Mouse (Mus musculus) ovary, adult 18-20 months (tissue): ENCODE measurements at regions not wholly inside any gene's neighbourhood (a gene's known extent, or its start where the extent isn't known, plus 50 kb on each side); places are given as distances from the start of the nearest gene placed in this dataset.

Experiments used
- DNase-seq: peaks from one replicate; pipeline ENCODE4 v3.0.0; 2022; ENCODE audit warnings: low spot score, mixed read lengths

GRCm38 (mm10) chr10:21724999-21725398 is 132.1 kb downstream of the 1700020N01Rik start:
- no peak for DNase-seq

DNA sequence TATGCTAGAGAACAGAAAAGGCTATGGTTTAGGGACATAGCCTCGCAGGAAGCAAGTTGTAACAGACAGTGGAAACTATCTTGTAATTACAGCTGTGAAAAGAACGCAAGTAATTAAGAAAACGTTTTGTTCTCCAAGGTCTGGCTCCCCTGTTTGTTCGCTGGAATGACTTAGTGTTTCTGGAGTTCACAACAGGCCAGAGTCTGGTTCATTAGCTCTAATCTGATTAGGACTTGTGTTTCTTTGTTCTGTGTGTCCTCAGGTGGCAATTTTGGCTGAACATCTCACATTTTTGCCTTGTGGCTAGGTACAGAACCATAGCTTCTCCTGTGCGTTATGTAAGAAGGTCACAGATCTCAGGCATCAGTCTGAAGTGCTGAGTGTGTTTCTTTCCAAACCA is 141.7 kb upstream of the Sgk1 start:
- DNase-seq: no peak

GRCm38 (mm10) chr10:21741575-21741974 is 140.4 kb upstream of the Sgk1 start:
- no peak for DNase-seq

DNA sequence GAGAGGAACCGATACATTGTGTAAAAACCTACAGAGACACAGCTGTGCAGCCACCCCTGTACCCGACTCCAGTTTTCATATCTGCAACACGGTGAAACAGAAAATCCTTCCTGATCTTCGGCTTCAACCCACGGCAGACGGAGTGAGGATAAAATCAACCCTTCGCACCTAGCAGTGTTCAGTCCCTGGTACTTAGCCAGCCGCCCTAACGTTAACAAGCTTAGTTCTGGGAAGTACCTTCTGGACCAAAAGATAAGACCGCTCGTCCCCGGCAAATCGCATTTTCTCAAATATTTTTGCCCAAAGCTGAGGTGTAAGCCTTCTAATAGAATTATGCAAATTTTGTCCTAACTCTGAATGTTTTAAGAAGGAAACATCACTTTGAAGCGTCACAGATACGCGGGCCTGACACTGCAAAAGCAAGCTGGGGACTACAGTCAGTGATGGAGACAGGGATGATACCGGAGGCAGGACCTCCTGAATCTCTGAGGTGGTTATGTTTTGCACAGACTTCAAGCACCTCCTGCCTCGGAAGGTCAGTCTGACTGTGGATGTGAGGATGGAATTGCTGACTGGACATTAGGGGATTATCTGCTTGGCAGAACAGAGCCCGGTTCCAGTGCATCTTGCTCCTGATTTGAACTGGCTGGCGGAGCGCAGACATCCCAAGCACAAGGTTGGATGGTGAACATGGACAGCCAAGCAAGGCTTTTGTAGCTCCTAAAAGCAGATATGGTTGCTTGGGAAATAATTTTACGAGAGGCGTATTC is 139.8 kb upstream of the Sgk1 start:
- no peak for DNase-seq

DNA sequence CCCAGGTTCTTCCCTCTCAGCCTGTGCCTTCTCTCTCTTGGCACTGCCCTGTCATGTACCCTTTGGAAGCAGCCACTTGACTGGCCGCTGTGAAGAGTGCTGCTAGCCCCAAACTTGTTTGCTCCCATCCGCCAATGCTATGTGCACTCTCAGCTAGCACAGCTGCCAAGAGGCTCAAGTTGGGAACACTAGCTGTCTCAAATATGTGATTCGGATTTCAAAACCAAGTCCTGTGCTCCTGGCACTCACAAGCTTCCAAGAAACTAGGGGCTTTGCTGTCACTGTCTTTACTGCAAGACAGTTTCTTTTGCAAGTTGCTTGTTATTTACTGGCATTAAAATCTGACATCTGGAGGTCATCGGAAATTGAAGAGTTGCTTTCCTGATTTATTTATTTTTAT is 138.6 kb upstream of the Sgk1 start:
- no peak for DNase-seq

DNA sequence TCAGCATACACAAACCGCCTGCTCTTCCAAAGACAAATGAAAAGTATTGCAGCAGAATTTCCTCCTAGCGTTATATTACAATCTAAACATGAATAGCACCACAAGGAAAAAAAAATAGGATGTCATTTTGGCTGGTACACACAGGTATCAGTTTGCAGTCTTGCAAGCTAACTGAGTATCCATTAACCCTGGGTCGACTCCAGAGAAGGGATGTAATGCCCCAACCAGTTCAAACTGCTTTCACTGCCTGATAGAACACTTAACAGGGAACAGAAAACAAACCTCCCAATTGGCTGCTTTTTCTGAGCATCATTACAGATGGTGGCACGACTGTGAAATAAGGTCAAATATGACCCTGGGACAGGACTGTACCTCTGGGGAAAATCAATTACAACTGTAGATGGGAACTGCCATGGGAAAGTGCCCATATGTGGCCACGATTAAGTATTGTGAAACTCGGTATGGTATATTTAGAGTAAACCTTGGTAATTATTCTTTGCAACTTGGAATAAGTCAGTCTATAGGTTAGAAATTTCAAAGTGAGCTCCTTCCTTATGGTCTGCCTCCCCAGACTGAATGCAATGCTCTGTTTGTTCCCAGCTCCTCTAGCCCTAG is 137.5 kb upstream of the Sgk1 start:
- DNase-seq: no peak

GRCm38 (mm10) chr10:21745940-21746487 is 136.0 kb upstream of the Sgk1 start:
- DNase-seq: no peak

GRCm38 (mm10) chr10:21746713-21747112 is 135.3 kb upstream of the Sgk1 start:
- no peak for DNase-seq

- DNase-seq: no peak
Observed at GRCm38 (mm10) chr10:21751326-21751725, 130.7 kb upstream of the Sgk1 start.

GRCm38 (mm10) chr10:21752392-21752791 is 129.6 kb upstream of the Sgk1 start:
- no peak for DNase-seq

DNA sequence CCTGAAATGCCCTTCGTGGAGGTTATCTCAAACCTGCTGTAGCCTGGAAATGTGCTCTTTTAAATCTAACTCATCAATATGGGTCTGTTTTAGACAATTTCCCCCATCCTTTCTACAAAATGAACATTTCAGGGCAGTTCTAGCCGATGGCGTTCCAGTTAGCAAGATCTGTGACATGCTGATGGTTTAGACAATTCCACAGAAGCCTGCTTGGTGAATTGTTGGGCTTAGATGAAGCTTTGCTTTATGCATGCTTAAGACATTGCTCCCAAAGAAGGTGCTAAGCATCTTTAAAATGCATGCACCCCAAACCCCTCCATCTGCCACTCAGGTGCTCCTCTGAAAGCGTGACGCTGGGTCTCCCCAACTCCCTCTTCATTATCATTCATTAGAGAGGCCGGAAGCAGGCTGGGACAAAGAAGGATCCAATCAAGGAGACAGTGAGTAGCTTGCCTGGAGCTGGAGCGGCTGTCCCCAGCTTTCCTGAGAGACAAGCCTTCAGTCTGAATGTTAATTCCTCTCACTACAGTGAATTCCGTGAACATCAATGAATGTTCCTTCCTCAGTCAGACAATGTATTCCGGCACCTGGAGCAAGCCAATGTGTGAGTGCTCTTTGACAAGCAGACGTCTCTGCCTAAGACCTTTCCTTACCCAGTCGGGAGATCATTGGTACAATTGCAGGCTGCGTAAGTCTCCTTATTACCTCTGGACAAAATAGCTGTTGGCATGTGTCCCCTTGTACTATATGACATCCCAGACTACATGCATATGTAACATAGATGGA is 127.0 kb upstream of the Sgk1 start:
- no peak for DNase-seq

DNA sequence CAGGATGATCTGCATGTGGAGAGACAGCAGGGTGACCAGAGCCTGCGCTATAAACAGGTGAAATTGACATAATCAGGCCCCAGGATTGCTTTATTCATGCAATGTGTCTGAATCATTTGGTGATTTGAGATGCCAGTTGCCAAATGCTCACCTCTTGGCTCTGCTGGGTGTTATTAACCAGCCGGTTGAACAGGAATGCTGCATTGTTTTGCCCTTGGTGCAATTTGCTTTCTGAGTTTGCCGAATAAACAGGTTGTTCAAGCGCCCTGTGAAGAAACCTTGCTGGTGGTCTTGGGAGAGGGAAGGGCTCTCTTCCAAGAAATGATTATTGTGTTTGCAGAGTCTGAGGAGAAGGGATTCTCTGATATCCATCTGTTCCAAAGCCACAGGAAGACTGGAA is 126.3 kb upstream of the Sgk1 start:
- no peak for DNase-seq

DNA sequence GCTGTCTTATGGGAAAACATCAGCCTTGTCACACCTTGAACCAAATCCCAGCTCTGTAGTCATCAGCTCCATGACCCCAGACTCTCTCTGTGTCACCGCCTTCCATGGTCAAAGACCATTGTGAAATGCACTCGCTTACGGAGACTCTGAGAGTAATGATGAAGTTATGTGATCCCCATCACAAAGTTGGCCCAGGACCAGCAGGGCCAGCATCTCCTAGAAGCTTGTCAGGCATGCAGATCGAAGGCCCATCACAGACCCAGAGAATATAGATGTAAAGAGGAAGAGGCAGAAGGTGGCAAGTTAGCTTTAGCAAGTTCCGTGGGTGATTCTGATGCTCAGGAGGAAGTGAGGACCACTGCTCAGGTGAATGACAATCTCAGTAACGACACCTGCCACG is 125.2 kb upstream of the Sgk1 start:
- no peak for DNase-seq

DNA sequence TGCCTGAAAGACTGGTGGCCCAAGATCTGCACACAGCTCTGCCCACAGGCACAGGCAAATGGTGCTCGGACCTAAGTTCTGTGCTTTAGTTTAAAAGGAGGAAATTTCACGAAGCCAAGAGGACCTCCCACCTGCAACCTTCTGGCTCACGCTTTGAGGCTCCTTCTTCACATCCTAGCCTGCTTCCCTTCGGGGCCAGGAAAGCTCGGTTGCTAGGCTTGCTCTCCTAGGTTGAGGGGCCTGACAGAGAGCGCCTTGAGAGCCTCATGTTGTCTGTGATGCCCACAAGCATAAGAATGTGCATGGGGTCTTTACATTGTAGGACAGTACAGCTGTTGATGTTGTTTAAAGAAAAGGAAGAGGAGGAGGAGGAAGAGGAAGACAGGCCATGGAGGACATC is 123.9 kb upstream of the Sgk1 start:
- DNase-seq: no peak

GRCm38 (mm10) chr10:21762516-21762915 is 119.5 kb upstream of the Sgk1 start:
- no peak for DNase-seq

- DNase-seq: no peak
Observed at GRCm38 (mm10) chr10:21763017-21763964, 118.7 kb upstream of the Sgk1 start.

GRCm38 (mm10) chr10:21764090-21764489 is 117.9 kb upstream of the Sgk1 start:
- DNase-seq: no peak

DNA sequence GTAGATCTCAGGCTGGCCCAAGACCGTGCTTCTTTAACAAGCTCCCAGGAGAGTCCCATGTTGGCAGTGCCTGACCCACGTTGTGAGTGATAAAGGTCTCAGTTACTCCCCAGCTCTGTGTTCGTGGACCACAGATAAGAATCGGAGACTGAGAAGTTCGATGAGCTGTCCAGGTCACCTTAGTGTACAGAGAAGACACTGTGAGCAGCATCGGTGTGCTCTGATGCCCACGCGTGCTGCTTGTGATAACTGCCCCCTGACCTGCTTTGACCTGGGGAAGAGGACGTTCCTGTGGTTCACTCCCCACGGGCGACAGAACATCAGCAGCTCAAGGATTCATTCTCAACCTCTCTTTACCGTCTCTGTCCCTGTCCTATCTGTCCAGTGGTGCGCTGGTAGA is 117.1 kb upstream of the Sgk1 start:
- no peak for DNase-seq

GRCm38 (mm10) chr10:21773548-21773947 is 108.4 kb upstream of the Sgk1 start:
- DNase-seq: no peak

DNA sequence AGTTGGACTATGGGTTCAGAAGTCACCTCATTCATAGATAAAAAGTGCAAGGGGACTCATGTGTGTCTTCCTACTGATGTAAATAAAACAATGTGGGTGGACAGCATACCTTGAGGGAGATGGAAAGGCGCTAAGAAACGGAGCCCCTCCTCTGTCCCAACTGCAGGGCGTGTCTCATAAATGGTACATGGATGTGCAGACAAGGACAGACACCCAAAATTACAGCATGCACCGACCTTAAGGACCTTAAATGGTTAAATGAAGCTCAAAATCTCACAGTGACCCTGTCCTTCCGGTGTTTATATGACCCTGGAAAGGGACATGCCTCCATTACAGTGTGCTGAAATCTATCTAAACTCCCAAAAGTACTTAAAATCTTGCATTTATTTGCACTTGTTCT is 106.5 kb upstream of the Sgk1 start:
- DNase-seq: no peak

DNA sequence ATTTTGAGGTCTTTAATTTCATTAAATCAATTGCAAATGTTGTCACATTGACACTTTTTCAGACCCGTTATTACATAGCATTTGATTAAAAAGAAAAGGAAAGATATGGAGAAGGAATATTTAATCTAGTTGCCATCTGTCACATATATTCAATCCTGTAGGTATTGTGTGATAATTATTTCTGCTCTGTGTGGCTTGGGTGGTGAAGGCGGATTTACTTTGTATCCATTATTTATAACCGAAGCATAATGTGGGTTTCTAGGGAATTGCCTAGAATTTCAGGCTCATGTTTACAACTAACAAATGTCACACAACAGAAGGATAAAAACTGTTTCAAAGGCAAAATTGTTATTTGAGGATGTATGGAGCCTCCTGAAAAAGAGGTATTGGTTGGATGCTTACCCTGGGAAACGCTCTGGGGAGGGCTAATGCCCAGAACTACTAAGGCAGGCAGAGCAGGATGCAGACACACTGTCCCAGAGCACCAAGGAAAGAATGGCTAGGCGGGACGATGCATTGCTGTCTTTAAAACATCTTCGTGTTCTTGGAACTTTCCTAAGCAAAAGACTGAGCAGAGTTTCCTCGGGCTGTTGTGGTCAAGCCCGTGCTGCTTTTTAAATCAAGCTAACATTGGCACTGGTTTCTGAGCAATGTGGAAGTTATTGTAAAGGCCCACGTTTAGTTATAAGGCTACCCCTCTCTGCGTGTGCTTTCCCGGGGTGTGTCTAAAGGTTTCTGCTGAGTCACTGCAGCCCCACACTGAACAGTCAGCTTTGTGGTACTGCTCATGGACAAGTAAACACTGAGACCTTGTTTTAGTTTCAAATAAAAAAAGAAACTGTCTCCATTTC is 105.8 kb upstream of the Sgk1 start:
- DNase-seq: no peak
